Mouse (Mus musculus) ES-E14 (cell line): ENCODE measurements around the gene Smco4.

Experiments
- CHD2 ChIP-seq: IDR thresholded peaks from 2 replicates; pipeline ENCODE4 v1.6.1; 2014; ENCODE audit warnings: mild to moderate bottlenecking, low read depth, low read length, inconsistent platforms
- HCFC1 ChIP-seq: IDR thresholded peaks from 2 replicates; pipeline ENCODE4 v1.6.1; 2012; ENCODE audit warnings: low read length, inconsistent platforms, borderline replicate concordance; ENCODE audit not compliant: insufficient read depth
- MAFK ChIP-seq: IDR thresholded peaks from 2 replicates; pipeline ENCODE4 v1.6.1; 2014; ENCODE audit warnings: mild to moderate bottlenecking, low read depth, low read length, inconsistent platforms; ENCODE audit not compliant: insufficient read depth
- ZNF384 ChIP-seq: IDR thresholded peaks from 2 replicates; pipeline ENCODE4 v1.6.1; 2012; ENCODE audit warnings: low read depth, low read length, inconsistent platforms

DNA sequence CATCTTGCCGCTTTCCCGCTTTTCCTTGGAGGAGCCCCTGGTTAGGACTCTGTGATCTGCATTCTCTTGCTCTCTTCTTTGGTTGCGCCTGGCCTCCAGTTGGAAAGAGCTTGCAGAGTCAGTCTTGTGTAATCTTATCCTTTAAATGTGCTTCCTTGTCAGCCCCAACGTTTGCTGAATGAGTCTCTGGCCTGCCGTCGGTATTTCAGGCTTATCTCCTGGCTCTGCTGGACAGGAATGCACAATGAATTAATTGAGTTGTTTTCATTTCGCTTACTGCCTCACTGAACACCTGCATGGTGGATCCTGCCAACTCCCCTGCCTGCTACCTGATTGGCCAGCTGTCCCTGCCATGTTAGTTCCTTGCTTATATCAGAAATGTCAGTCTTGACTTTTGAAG is 19.7 kb downstream of the Smco4 start:
- TF ChIP-seq ZNF384 = no peak
- TF ChIP-seq CHD2 = no peak
- no peak for TF ChIP-seq HCFC1
- no peak for TF ChIP-seq MAFK
